ENCODE assay signal across 7 mouse cellular contexts in genomic region chr7:27490543-27491329, GRCm38 (mm10). TPM values are rescaled to one million over a fixed set of nuclear protein-coding genes. Genes with fewer than 3 reads are reported as not detected.
DNase-seq lines count a peak whose midpoint lies in the region; ATAC-seq lines count a peak whose summit lies in the region.

No protein-coding gene starts in this region.

- H3K4me2 ChIP-seq in embryonic facial prominence, embryonic 12.5 days (replicated peaks) = peak overlapping the region; percentile 61
- peak overlapping the region; percentile 66 for H3K4me2 ChIP-seq in limb, embryonic 11.5 days (ENCODE audit: low read depth, severe bottlenecking)
- peak overlapping the region; percentile 54 for H3K4me2 ChIP-seq in midbrain, embryonic 13.5 days (replicated peaks)

- no peaks in the 10 kb centered on the region for H3K27me3 ChIP-seq in embryonic facial prominence, embryonic 12.5 days
- H3K27me3 ChIP-seq in limb, embryonic 11.5 days (ENCODE audit: control insufficient read depth, insufficient read depth, low read length) = no peaks in the 10 kb centered on the region
- peaks cover 17% of the 10 kb centered on the region; the same call in 1 of the 2 replicates for H3K27me3 ChIP-seq in midbrain, embryonic 13.5 days

- peak overlapping the region; percentile 52 for H3K9ac ChIP-seq in embryonic facial prominence, embryonic 12.5 days
- H3K9ac ChIP-seq in limb, embryonic 11.5 days (ENCODE audit: low read length) = peak overlapping the region; percentile 44
- H3K9ac ChIP-seq in midbrain, embryonic 13.5 days (replicated peaks) = peak overlapping the region; percentile 44; the same call in 1 of the 2 replicates

- H3K36me3 ChIP-seq in embryonic facial prominence, embryonic 12.5 days = peaks cover 5% of the 10 kb centered on the region; the same call in 1 of the 2 replicates
- no peaks in the 10 kb centered on the region; the same call in 1 of the 2 replicates for H3K36me3 ChIP-seq in limb, embryonic 11.5 days (ENCODE audit: control insufficient read depth, insufficient read depth, low read length)
- H3K36me3 ChIP-seq in midbrain, embryonic 13.5 days = no peaks in the 10 kb centered on the region

- H3K4me3 ChIP-seq in embryonic facial prominence, embryonic 12.5 days = peak overlapping the region; percentile 36
- H3K4me3 ChIP-seq in limb, embryonic 11.5 days (ENCODE audit: low read depth, low read length) = peak overlapping the region; percentile 24
- peak overlapping the region; percentile 34 for H3K4me3 ChIP-seq in midbrain, embryonic 13.5 days (replicated peaks)

- H3K27ac ChIP-seq in embryonic facial prominence, embryonic 12.5 days = peak overlapping the region; percentile 85
- H3K27ac ChIP-seq in limb, embryonic 11.5 days (replicated peaks; ENCODE audit: low read depth, low read length) = peak overlapping the region; percentile 78
- H3K27ac ChIP-seq in midbrain, embryonic 13.5 days = peak overlapping the region; percentile 44; the same call in 1 of the 2 replicates

- ATAC-seq in embryonic facial prominence, embryonic 12.5 days (ENCODE audit: insufficient number of reproducible peaks, insufficient read depth, low FRiP score, low TSS enrichment) = 0 out of 2 replicates have a peak, but pooled peaks have one; percentile 36
- ATAC-seq in limb, embryonic 11.5 days (ENCODE audit: insufficient number of reproducible peaks, low FRiP score, low TSS enrichment, low read depth) = peak; percentile 55
- ATAC-seq in midbrain, embryonic 13.5 days = peak; percentile 31

- H3K4me1 ChIP-seq in embryonic facial prominence, embryonic 12.5 days = peaks cover 17% of the 10 kb centered on the region
- peaks cover 9% of the 10 kb centered on the region; the same call in 1 of the 2 replicates for H3K4me1 ChIP-seq in limb, embryonic 11.5 days (ENCODE audit: control insufficient read depth, insufficient read depth, low read length)
- peaks cover 22% of the 10 kb centered on the region; the same call in 1 of the 2 replicates for H3K4me1 ChIP-seq in midbrain, embryonic 13.5 days (replicated peaks)

- H3K9me3 ChIP-seq in embryonic facial prominence, embryonic 12.5 days = no peaks in the 10 kb centered on the region
- no peaks in the 10 kb centered on the region for H3K9me3 ChIP-seq in limb, embryonic 11.5 days (ENCODE audit: control insufficient read depth, low read length)
- H3K9me3 ChIP-seq in midbrain, embryonic 13.5 days = no peaks in the 10 kb centered on the region

- peak; percentile 97 for DNase-seq in adrenal gland, postnatal 25 days
- DNase-seq in heart, adult 11 months = peak; percentile 100
- peak; percentile 96 for DNase-seq in kidney, adult 18-20 months
- DNase-seq in limb, embryonic 11.5 days (ENCODE audit: low spot score) = peak; percentile 85
- peak; percentile 81 to 89 for DNase-seq in spleen, adult 18-20 months

- 1% methylated on average over 29 of the region's 33 CpGs for WGBS in embryonic facial prominence, embryonic 12.5 days
- under 1% methylated on average over 27 of the region's 33 CpGs for WGBS in limb, embryonic 11.5 days
- under 1% methylated on average over 32 of the region's 33 CpGs for WGBS in midbrain, embryonic 13.5 days

RNA-seq across cellular contexts. Expression of gene Sertad1, which starts 4.0 kb away (rescaled TPM):
- 24.1 and 26.7 TPM in 2 replicates for total RNA-seq in adrenal gland, postnatal 25 days (2021)
- 31.1 and 32.0 TPM in 2 replicates for polyA plus RNA-seq in embryonic facial prominence, embryonic 12.5 days (2016; fragmentation: Nextera tagmentation; extraction: Ambion mirVana)
- 29.0 and 31.5 TPM in 2 replicates for polyA plus RNA-seq in limb, embryonic 11.5 days (2014; fragmentation: Nextera tagmentation; extraction: Ambion mirVana)
- 8.2 and 8.5 TPM in 2 replicates for polyA plus RNA-seq in midbrain, embryonic 13.5 days (2015; fragmentation: Nextera tagmentation; extraction: Ambion mirVana)

RNA-seq across cellular contexts. Expression of gene Prx, which starts 8.4 kb away (rescaled TPM):
- total RNA-seq in adrenal gland, postnatal 25 days (2021) = 2.6 and 2.7 TPM in 2 replicates
- 5.6 and 6.2 TPM in 2 replicates for polyA plus RNA-seq in embryonic facial prominence, embryonic 12.5 days (2016; fragmentation: Nextera tagmentation; extraction: Ambion mirVana)
- polyA plus RNA-seq in limb, embryonic 11.5 days (2014; fragmentation: Nextera tagmentation; extraction: Ambion mirVana) = 1.5 and 2.1 TPM in 2 replicates
- 1.2 and 1.6 TPM in 2 replicates for polyA plus RNA-seq in midbrain, embryonic 13.5 days (2015; fragmentation: Nextera tagmentation; extraction: Ambion mirVana)

RNA-seq across cellular contexts. Expression of gene Sertad3, which starts 17.2 kb away (rescaled TPM):
- total RNA-seq in adrenal gland, postnatal 25 days (2021) = 18.5 and 19.6 TPM in 2 replicates
- polyA plus RNA-seq in embryonic facial prominence, embryonic 12.5 days (2016; fragmentation: Nextera tagmentation; extraction: Ambion mirVana) = 29.9 and 33.1 TPM in 2 replicates
- polyA plus RNA-seq in limb, embryonic 11.5 days (2014; fragmentation: Nextera tagmentation; extraction: Ambion mirVana) = 25.9 and 29.3 TPM in 2 replicates
- polyA plus RNA-seq in midbrain, embryonic 13.5 days (2015; fragmentation: Nextera tagmentation; extraction: Ambion mirVana) = 12.4 and 12.6 TPM in 2 replicates

RNA-seq across cellular contexts. Expression of gene Hipk4, which starts 32.3 kb away (rescaled TPM):
- 0.88 TPM in 1 of 2 replicates, not detected in the other for total RNA-seq in adrenal gland, postnatal 25 days (2021)
- polyA plus RNA-seq in embryonic facial prominence, embryonic 12.5 days (2016; fragmentation: Nextera tagmentation; extraction: Ambion mirVana) = 0.95 and 1.0 TPM in 2 replicates
- polyA plus RNA-seq in limb, embryonic 11.5 days (2014; fragmentation: Nextera tagmentation; extraction: Ambion mirVana) = 0.45 and 0.72 TPM in 2 replicates
- polyA plus RNA-seq in midbrain, embryonic 13.5 days (2015; fragmentation: Nextera tagmentation; extraction: Ambion mirVana) = 0.37 and 0.52 TPM in 2 replicates

RNA-seq across cellular contexts. Expression of gene Blvrb, which starts 43.0 kb away (rescaled TPM):
- 51.7 and 52.7 TPM in 2 replicates for total RNA-seq in adrenal gland, postnatal 25 days (2021)
- 34.5 and 36.8 TPM in 2 replicates for polyA plus RNA-seq in embryonic facial prominence, embryonic 12.5 days (2016; fragmentation: Nextera tagmentation; extraction: Ambion mirVana)
- 29.0 and 30.5 TPM in 2 replicates for polyA plus RNA-seq in limb, embryonic 11.5 days (2014; fragmentation: Nextera tagmentation; extraction: Ambion mirVana)
- polyA plus RNA-seq in midbrain, embryonic 13.5 days (2015; fragmentation: Nextera tagmentation; extraction: Ambion mirVana) = 14.8 and 16.1 TPM in 2 replicates

Comparison
In these comparisons a context has a peak if more than half of its experiments do, and no peak if none do; other contexts are left out.
1. Peak in every context shown above with its lines: DNase-seq, ATAC-seq, H3K4me3 ChIP-seq and H3K27ac ChIP-seq.